Mouse (Mus musculus): ENCODE measurements around the gene Hoxa3. TPM values are rescaled to one million over a fixed set of nuclear protein-coding genes. Genes with fewer than 3 reads are reported as not detected.

Hoxa3 gene
- polyA plus RNA-seq, 2 experiments, result 3.4 to 12.0 TPM

DNA sequence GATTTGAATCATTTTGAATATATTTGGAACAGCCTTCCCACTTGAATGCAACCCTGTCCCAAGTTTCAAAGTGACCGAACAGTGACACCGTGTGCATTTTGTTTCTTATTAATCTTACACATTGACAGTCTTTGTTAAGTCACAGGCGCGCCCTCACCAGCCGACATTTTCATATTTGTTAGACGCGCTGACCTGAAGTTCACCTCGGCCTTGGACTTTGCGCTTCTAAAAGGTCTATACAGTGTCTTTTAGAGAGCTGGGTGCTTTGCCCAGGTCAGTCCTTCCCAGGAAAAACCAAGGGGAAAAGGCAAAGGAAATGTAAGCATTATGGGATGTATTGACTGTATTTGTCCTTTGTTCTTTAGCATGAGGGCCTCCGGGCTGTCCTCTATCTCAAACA lies 18.4 kb downstream of the Hoxa3 start:
- H3K9ac ChIP-seq (ENCODE audit: low read depth, low read length, severe bottlenecking), result no peak overlapping the region
- WGBS, result 54% methylated on average over 10 of the region's 10 CpGs
- no peak for DNase-seq (ENCODE audit: low spot score)

DNA sequence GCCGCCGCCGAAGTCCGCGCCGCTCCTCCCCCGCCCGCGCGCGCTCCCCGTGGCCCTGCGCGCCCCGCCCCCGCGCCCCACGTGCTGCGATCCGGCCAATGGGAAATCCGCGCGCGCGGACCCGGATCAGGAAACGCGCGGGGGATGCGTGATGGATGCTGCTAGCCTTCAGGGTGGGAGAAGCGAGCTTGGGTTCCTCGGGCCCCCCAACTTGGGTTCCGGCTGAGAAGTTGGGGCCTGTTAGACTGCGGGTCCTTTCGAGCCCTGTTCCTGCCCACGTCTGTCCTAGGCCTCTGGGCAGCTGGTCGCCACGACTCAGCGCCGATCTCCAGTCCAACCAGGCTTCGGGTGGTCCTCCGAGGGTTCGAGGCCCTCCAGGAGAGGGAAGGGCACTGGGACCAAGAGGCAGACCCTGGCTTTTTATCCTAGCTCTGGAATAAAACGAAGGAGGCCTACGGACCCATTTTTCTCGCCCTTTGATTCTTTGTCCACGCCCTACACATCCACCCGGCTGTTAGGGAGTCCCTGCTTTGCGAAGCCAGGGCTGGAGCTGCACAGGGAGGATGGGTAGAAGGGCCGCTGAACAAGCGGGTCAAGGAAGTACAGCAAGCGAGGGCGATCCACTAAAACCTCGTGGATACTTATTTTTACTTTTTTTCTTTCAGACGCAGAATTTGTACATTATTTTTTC lies 21.1 kb downstream of the Hoxa3 start:
- Histone ChIP-seq H3K4me1 (ENCODE audit: control insufficient read depth, insufficient read depth, low read length) (peaks cover 27% of the 10 kb centered on the region), H3K27me3 (ENCODE audit: control insufficient read depth, insufficient read depth, low read length) (peaks cover 54% of the 10 kb centered on the region), H3K4me2 (replicated peaks; ENCODE audit: low read depth, low read length, severe bottlenecking) (peak overlapping the region; percentile 99), H3K9me3 (ENCODE audit: control insufficient read depth, low read length) (no peaks in the 10 kb centered on the region), H3K9ac (ENCODE audit: low read depth, low read length, severe bottlenecking) (peak overlapping the region; percentile 36; the same call in 1 of the 2 replicates), H3K27ac (replicated peaks; ENCODE audit: low read depth, low read length) (no peak overlapping the region), H3K4me3 (replicated peaks; ENCODE audit: low read length) (peak overlapping the region; percentile 57), H3K36me3 (ENCODE audit: control insufficient read depth, insufficient read depth, low read length) (peaks cover under 1% of the 10 kb centered on the region; the same call in 1 of the 2 replicates)
- ATAC-seq (ENCODE audit: low FRiP score, low read depth), result peak; percentile 84
- peak; percentile 86 for DNase-seq (ENCODE audit: low spot score)
- 1% methylated on average over 33 of the region's 55 CpGs for WGBS
- TF ChIP-seq POLR2A (IDR thresholded peaks at IDR 0.05; ENCODE audit: borderline replicate concordance, extremely low read depth, insufficient read depth, insufficient read length), result no peak

More for the DNA sequence above, 18.4 kb downstream of the Hoxa3 start:
- H3K36me3 ChIP-seq (ENCODE audit: control insufficient read depth, insufficient read depth, low read length), result peaks cover 3% of the 10 kb centered on the region; the same call in 1 of the 2 replicates
- no peaks in the 10 kb centered on the region for H3K9me3 ChIP-seq (ENCODE audit: control insufficient read depth, low read length)
- no peak overlapping the region for H3K27ac ChIP-seq (replicated peaks; ENCODE audit: low read depth, low read length)
- peaks cover 19% of the 10 kb centered on the region for H3K4me1 ChIP-seq (ENCODE audit: control insufficient read depth, insufficient read depth, low read length)
- no peak for ATAC-seq (ENCODE audit: low FRiP score, low read depth)
- no peak for TF ChIP-seq POLR2A (IDR thresholded peaks at IDR 0.05; ENCODE audit: borderline replicate concordance, extremely low read depth, insufficient read depth, insufficient read length)
- H3K4me2 ChIP-seq (replicated peaks; ENCODE audit: low read depth, low read length, severe bottlenecking), result no peak overlapping the region
- peaks cover 57% of the 10 kb centered on the region for H3K27me3 ChIP-seq (ENCODE audit: control insufficient read depth, insufficient read depth, low read length)
- H3K4me3 ChIP-seq (replicated peaks; ENCODE audit: low read length), result no peak overlapping the region

DNA sequence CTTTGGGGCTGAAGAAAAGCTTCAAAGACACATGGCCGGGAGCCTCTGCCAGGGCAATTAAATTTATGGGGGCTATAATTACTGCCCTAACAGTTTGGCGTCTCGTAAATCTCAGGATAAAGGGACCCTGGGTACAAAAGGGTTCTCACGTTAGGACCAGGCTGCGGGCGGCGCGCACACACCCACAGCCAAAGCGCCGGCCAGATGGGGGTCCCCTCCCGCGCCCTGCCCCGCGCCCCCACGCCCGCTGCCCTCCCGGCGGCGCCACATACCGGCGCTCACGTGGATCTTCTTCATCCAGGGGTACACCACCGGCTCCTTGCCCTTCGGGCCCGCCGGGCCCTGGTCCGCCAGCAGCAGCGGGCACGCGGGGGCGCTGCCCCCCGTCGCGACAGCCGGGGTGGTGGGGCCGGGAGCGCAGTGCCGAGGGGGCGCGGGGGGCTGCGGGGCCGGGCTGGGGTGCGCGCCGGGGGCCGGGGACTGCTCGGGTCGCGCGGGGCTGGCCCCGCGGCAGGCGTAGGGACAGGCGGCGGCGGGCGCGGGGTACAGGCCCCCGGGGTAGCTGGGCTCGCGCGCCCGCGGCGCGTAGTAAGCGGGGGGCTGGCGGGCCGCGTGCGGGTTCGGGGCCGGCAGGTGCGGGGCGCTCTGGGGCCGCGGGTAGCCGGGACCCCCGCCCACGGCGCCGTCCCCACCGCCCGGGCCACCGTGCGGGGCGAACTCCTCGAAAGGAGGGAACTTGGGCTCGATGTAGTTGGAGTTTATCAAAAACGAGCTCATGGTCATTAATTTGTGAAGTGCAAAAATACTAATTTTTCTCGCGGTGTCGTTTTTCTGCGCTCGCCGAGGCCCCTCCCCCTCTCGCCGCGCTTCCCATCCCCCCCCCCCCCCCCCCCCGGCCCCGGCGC lies 22.0 kb downstream of the Hoxa3 start, which contains the start of gene Hoxa4:
Gene Hoxa4, minus strand, starts transcription at position 848 of the 905 bp plus-strand sequence.
- Histone ChIP-seq H3K4me3 (replicated peaks; ENCODE audit: low read length) (peak within 1 kb of the TSS; percentile 57), H3K9ac (ENCODE audit: low read depth, low read length, severe bottlenecking) (peak within 1 kb of the TSS; percentile 56), H3K27ac (replicated peaks; ENCODE audit: low read depth, low read length) (no peak within 1 kb of the TSS), H3K27me3 (ENCODE audit: control insufficient read depth, insufficient read depth, low read length) (peaks cover 60% of the 10 kb centered on the region), H3K4me1 (ENCODE audit: control insufficient read depth, insufficient read depth, low read length) (peaks cover 27% of the 10 kb centered on the region), H3K36me3 (ENCODE audit: control insufficient read depth, insufficient read depth, low read length) (no peaks in the 10 kb centered on the region), H3K4me2 (replicated peaks; ENCODE audit: low read depth, low read length, severe bottlenecking) (peak within 1 kb of the TSS; percentile 99), H3K9me3 (ENCODE audit: control insufficient read depth, low read length) (no peaks in the 10 kb centered on the region)
- 4% methylated on average over 36 of the region's 102 CpGs for WGBS
- TF ChIP-seq POLR2A (IDR thresholded peaks at IDR 0.05; ENCODE audit: borderline replicate concordance, extremely low read depth, insufficient read depth, insufficient read length), result no peak
- DNase-seq (ENCODE audit: low spot score) (no peak), ATAC-seq (ENCODE audit: low FRiP score, low read depth) (no peak)

DNA sequence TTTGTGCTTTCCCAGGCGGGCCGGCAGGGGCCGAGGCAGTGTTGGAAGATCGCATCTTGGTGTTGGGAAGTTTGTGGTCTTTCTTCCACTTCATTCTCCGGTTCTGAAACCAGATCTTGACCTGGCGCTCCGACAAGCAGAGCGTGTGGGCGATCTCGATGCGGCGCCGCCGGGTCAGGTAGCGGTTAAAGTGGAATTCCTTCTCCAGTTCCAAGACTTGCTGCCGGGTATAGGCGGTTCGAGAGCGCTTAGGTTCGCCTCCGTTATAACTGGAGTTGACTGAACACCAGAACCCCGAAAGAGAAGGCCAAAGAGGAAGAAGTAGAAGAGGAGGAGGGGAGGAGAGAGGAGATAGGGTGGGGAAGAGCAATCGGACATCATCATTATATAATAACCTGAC lies 22.7 kb downstream of the Hoxa3 start:
- no peak overlapping the region for H3K9ac ChIP-seq (ENCODE audit: low read depth, low read length, severe bottlenecking)

DNA sequence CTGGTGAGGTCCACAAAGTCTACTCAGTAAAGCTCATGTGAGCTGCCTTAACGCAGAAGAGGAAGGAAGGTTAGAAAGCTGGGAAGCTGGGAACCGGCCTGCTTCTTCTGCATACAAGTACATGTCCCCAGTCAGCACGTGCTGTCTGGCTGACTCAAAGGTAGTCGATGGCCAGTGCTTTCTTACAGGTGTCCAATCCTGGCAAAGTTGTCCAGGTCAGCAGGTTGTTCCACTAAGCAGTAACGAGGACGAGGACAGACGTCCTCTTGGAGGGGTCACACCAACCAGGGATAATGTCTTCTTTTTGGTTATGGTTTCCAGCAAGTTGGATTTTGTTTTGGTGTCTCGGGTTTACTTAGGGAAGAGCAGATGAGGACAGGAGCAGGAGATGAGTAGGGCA lies 23.2 kb downstream of the Hoxa3 start:
- H3K4me2 ChIP-seq (replicated peaks; ENCODE audit: low read depth, low read length, severe bottlenecking), result no peak overlapping the region
- H3K4me1 ChIP-seq (ENCODE audit: control insufficient read depth, insufficient read depth, low read length), result peaks cover 33% of the 10 kb centered on the region
- H3K36me3 ChIP-seq (ENCODE audit: control insufficient read depth, insufficient read depth, low read length), result no peaks in the 10 kb centered on the region
- no peak for DNase-seq (ENCODE audit: low spot score)
- no peak overlapping the region for H3K4me3 ChIP-seq (replicated peaks; ENCODE audit: low read length)
- no peaks in the 10 kb centered on the region for H3K9me3 ChIP-seq (ENCODE audit: control insufficient read depth, low read length)
- H3K27ac ChIP-seq (replicated peaks; ENCODE audit: low read depth, low read length), result no peak overlapping the region
- WGBS, result 44% methylated on average over 8 of the region's 8 CpGs
- no peak for ATAC-seq (ENCODE audit: low FRiP score, low read depth)
- H3K9ac ChIP-seq (ENCODE audit: low read depth, low read length, severe bottlenecking), result no peak overlapping the region
- peaks cover 54% of the 10 kb centered on the region for H3K27me3 ChIP-seq (ENCODE audit: control insufficient read depth, insufficient read depth, low read length)
- no peak for TF ChIP-seq POLR2A (IDR thresholded peaks at IDR 0.05; ENCODE audit: borderline replicate concordance, extremely low read depth, insufficient read depth, insufficient read length)

More for the DNA sequence above, 22.7 kb downstream of the Hoxa3 start:
- DNase-seq (ENCODE audit: low spot score), result no peak
- Histone ChIP-seq H3K36me3 (ENCODE audit: control insufficient read depth, insufficient read depth, low read length) (no peaks in the 10 kb centered on the region), H3K27me3 (ENCODE audit: control insufficient read depth, insufficient read depth, low read length) (peaks cover 58% of the 10 kb centered on the region), H3K27ac (replicated peaks; ENCODE audit: low read depth, low read length) (no peak overlapping the region), H3K9me3 (ENCODE audit: control insufficient read depth, low read length) (no peaks in the 10 kb centered on the region), H3K4me3 (replicated peaks; ENCODE audit: low read length) (peak overlapping the region; percentile 57; the same call in 1 of the 2 replicates), H3K4me1 (ENCODE audit: control insufficient read depth, insufficient read depth, low read length) (peaks cover 28% of the 10 kb centered on the region), H3K4me2 (replicated peaks; ENCODE audit: low read depth, low read length, severe bottlenecking) (peak overlapping the region; percentile 99)
- ATAC-seq (ENCODE audit: low FRiP score, low read depth), result no peak
- 13% methylated on average over 23 of the region's 23 CpGs for WGBS
- TF ChIP-seq POLR2A (IDR thresholded peaks at IDR 0.05; ENCODE audit: borderline replicate concordance, extremely low read depth, insufficient read depth, insufficient read length), result no peak
